In the genomic region with DNA sequence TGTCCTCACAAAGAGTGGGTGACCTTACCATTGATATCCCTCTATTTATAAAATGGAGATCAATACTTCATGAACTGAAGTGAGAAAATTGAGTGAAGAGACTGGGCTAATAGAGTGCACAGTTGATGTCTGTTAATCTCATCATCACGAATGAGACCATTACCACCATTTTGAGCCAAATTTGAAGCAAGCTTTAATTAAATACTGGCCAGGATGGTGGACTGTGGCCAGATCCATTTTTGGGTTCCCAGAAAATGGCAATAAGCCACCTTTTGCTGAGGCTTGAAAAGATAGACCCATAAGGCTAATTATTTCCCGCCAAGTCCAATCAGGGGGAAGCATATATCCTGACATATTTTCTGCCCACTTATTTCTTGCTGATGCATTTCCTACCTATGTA, we compare ENCODE assay signal across 18 mouse cellular contexts.
"Had no signal": no experiment of that assay in that cellular context is flagged by ENCODE, and none has a peak within 500 bp of the region (broad histone marks: within the 10 kb centered on the region; RNA-seq: fewer than 3 reads in every experiment).

No protein-coding gene starts in this region.

- H3K4me2 ChIP-seq: kidney, embryonic 15.5 days; limb, embryonic 15.5 days; liver, embryonic 11.5 days; lung, embryonic 14.5 days; midbrain, embryonic 13.5 days; neural tube, embryonic 13.5 days had no signal

- H3K9ac ChIP-seq: kidney, embryonic 15.5 days; limb, embryonic 15.5 days; liver, embryonic 14.5 days; liver, postnatal 0 days; lung, embryonic 14.5 days; midbrain, embryonic 13.5 days; neural tube, embryonic 13.5 days had no signal

- H3K9me3 ChIP-seq: kidney, embryonic 15.5 days; limb, embryonic 15.5 days; megakaryocyte, embryonic 14.5 days; midbrain, embryonic 10.5 days; midbrain, embryonic 13.5 days; neural tube, embryonic 13.5 days had no signal

- H3K36me3 ChIP-seq: kidney, embryonic 15.5 days; limb, embryonic 15.5 days; midbrain, embryonic 10.5 days; midbrain, embryonic 13.5 days; neural tube, embryonic 13.5 days had no signal

- H3K27me3 ChIP-seq: kidney, embryonic 15.5 days; limb, embryonic 15.5 days; megakaryocyte, embryonic 14.5 days; midbrain, embryonic 13.5 days; neural tube, embryonic 13.5 days had no signal

- ATAC-seq: liver, postnatal 0 days; lung, postnatal 0 days; midbrain, embryonic 13.5 days had no signal

- DNase-seq: kidney, adult 8-10 months; kidney, postnatal 10 days; kidney, postnatal 36 days; layer of hippocampus, postnatal 36 days; liver, postnatal 0 days; lung, postnatal 36 days; thymus, adult 18-20 months; thymus, postnatal 36 days had no signal

- H3K4me3 ChIP-seq: kidney, embryonic 15.5 days; limb, embryonic 15.5 days; megakaryocyte, embryonic 14.5 days; midbrain, embryonic 10.5 days; midbrain, embryonic 13.5 days; neural tube, embryonic 13.5 days had no signal

- H3K4me1 ChIP-seq: limb, embryonic 15.5 days; megakaryocyte, embryonic 14.5 days; midbrain, embryonic 10.5 days; midbrain, embryonic 13.5 days; neural tube, embryonic 13.5 days had no signal

- H3K27ac ChIP-seq: kidney, embryonic 15.5 days; limb, embryonic 15.5 days; liver, embryonic 14.5 days; midbrain, embryonic 10.5 days; midbrain, embryonic 13.5 days; neural tube, embryonic 13.5 days had no signal
